Mouse (Mus musculus) lung, postnatal 0 days (tissue): ENCODE data around the gene H2-K1.

Source experiments
- CTCF ChIP-seq: IDR thresholded peaks from 2 replicates; pipeline ENCODE4 v1.5.1; 2016; ENCODE audit warnings: antibody characterized with exemption, mild to moderate bottlenecking
- EP300 ChIP-seq: IDR thresholded peaks from 2 replicates; pipeline ENCODE4 v1.6.1; 2016; ENCODE audit warnings: antibody characterized with exemption, mild to moderate bottlenecking, control low read depth

GRCm38 (mm10) chr17:34000150-34000537, at the start of gene H2-K1:
- TF ChIP-seq CTCF (no peak), EP300 (no peak)
